Mouse (Mus musculus) granulocyte monocyte progenitor cell, adult 5-6 weeks (primary cell): ENCODE data around the gene Car1. TPM values are rescaled to one million over a fixed set of nuclear protein-coding genes. Genes with fewer than 3 reads are reported as not detected.
"Not testable (repeated sequence)": the region's sequence is repeated elsewhere in the genome, so short reads cannot be mapped to it uniquely, and the experiment has no call there.

Experiments used
- ATAC-seq: replicated peaks from 2 replicates; pipeline ENCODE4 v1.8.0; 2016; ENCODE audit warnings: mild to moderate bottlenecking, moderate TSS enrichment, inconsistent platforms; ENCODE audit not compliant: poor library complexity, severe bottlenecking
- total RNA-seq, 2 experiments: library from RNA; stranded (forward) in 1 of 2; stranded (reverse) in 1 of 2; fragments of 200-712, 200-1000 nt in 1 of 2; fragments of >200 nt in 1 of 2; fragmentation: Nextera tagmentation in 1 of 2; gene quantifications; 2 replicates each; pipeline ENCODE4 v1.2.3; 2014 to 2017

Gene Car1
- total RNA-seq, 2 experiments from 2014 or later = 5.4 to 5.5 TPM

- no peak for ATAC-seq
Observed at GRCm38 (mm10) chr3:14786551-14787079, 21.6 kb downstream of the Car1 start.

DNA sequence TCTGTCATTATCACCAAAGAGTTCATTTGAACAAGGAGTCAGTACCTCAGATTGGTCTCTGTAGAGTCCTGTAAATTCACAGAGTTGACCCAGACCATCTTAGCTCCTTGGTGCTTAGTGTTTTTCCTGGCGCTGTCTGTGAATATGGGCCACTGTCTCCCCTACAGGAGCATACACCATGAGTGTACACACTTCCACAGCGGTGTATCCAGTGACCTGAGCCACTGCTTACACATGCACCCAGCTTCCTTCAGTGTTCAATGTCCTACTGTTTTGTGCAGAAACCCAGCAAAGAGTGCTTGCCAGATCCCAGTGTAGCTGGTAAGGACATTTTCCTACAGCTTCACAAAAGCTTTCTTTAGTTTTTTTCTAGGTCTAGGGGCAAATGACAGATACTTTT, 22.8 kb downstream of the Car1 start:
- no peak for ATAC-seq

DNA sequence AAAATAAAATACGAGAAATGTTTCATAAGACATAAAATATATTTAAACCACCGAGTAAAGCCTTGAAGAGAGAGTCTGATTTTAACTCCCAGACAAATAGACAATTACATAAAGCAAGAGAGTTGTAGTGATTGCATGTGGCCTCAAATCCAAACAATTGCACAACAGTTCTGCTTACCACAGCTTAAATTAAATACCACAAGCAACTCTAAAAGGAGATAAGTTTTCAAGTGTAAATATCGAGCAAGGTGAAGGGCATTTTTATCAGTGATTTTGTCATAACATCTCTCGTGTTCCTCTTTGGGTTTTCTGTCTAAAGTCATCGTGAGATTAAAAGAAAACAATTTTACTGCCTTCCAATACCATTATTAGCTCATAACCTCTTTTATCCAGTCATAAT, 25.0 kb downstream of the Car1 start:
- ATAC-seq = not testable (repeated sequence)

DNA sequence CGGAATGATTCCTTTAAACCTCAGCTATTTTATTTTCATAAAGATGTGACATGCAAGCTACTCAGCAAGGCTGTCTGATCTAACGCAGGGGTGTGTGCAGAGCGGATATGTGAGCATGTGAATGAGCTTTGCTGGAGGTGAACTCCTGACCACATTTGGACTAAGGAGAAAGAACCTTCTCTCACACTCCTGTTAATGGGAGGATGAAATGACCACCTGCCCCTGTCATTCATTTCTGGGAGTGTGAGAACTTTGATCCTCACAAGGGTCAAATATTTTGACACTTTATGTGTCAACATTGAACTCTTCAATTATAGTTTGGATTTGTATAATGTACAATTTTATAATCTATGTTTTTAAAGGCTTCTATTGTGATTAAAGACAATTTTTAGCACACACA, 25.8 kb downstream of the Car1 start:
- not testable (repeated sequence) for ATAC-seq

DNA sequence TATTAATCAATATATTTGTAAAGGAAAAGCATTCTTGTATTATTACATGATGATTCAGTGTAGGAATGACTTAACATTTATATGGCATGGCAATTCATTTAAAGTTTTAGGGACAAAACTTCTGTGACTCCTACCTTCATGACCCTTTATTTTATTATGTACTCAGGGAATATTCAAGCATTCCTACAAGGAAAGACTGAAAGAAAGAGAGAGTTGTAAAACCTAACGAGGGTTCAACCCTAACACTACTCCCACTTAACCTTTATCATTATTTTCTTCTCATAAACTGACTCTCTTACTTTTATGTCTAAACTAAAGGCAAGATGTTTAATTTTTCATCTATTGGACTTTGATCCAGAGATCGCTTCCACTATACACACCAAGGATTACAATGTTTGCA, 28.0 kb downstream of the Car1 start:
- no peak for ATAC-seq

GRCm38 (mm10) chr3:14776497-14777162, 31.5 kb downstream of the Car1 start:
- not testable (repeated sequence) for ATAC-seq

- not testable (repeated sequence) for ATAC-seq
Observed at GRCm38 (mm10) chr3:14774539-14774938, 33.6 kb downstream of the Car1 start.

GRCm38 (mm10) chr3:14772473-14772872, 35.7 kb downstream of the Car1 start:
- ATAC-seq = not testable (repeated sequence)

GRCm38 (mm10) chr3:14764755-14765566, 43.2 kb downstream of the Car1 start:
- ATAC-seq = no peak

GRCm38 (mm10) chr3:14755716-14756115, 52.5 kb downstream of the Car1 start:
- ATAC-seq = no peak

DNA sequence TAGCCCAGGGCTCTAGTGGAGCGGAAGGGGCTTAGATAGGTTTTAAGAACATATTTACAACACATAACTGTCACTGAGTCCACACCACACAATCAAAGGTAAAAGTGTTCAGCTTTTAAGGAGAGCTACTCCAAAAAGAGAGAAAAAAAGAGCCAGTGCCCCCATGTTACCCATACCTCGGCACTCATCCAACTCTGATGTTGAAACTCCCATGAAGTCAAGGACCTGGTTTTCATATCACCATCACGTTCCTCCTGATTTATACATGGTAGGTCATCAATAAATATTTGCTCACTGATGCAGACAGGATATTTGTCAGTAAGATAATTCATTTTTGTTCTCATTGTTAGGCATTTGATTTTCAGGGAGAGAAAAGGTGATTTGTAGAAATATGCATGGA, 62.1 kb downstream of the Car1 start:
- ATAC-seq = no peak

DNA sequence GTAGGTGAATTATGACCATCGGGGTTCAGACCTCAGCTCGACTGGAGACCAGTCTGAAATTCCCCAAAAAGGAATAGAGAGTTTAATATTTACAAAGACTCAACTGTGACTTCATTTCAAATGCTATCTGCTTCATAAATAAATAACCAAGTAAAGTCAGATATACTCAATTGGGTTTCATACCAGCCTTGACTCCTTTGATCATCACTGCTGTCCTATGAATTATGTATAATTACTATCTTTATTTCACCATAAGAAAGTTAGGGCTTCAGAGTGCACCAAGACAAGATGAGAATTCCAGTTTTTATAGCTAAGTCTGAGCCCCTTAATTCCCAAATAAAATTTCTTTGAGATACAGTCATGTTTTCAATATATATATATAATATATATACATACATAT, 69.9 kb downstream of the Car1 start:
- ATAC-seq = no peak

- not testable (repeated sequence) for ATAC-seq
Observed at GRCm38 (mm10) chr3:14727496-14727895, 80.7 kb downstream of the Car1 start.

- ATAC-seq = not testable (repeated sequence)
Observed at GRCm38 (mm10) chr3:14725462-14725861, 82.7 kb downstream of the Car1 start.

Other genes starting within 250 kb of the Car1 start
- 314 and 342 TPM in 2 replicates for gene 1810022K09Rik, start 197.1 kb downstream of the Car1 start, total RNA-seq (2014; fragmentation: Nextera tagmentation)
- 608 and 857 TPM in 2 replicates for gene 1810022K09Rik, start 197.1 kb downstream of the Car1 start, total RNA-seq (2017)
- gene Car13, start 166.6 kb downstream of the Car1 start, total RNA-seq (2014; fragmentation: Nextera tagmentation) = 2.4 and 7.4 TPM in 2 replicates
- 3.8 and 8.9 TPM in 2 replicates for gene Car13, start 166.6 kb downstream of the Car1 start, total RNA-seq (2017)
- gene Car3, start 55.1 kb upstream of the Car1 start, total RNA-seq (2014; fragmentation: Nextera tagmentation) = 4.3 and 4.8 TPM in 2 replicates
- gene Car3, start 55.1 kb upstream of the Car1 start, total RNA-seq (2017) = 4.1 and 6.1 TPM in 2 replicates
- 10.0 and 13.0 TPM in 2 replicates for gene Car2, start 77.9 kb upstream of the Car1 start, total RNA-seq (2014; fragmentation: Nextera tagmentation)
- gene Car2, start 77.9 kb upstream of the Car1 start, total RNA-seq (2017) = 15.5 and 23.6 TPM in 2 replicates